Mouse (Mus musculus): ENCODE results near the gene Bmpr1b.

DNA sequence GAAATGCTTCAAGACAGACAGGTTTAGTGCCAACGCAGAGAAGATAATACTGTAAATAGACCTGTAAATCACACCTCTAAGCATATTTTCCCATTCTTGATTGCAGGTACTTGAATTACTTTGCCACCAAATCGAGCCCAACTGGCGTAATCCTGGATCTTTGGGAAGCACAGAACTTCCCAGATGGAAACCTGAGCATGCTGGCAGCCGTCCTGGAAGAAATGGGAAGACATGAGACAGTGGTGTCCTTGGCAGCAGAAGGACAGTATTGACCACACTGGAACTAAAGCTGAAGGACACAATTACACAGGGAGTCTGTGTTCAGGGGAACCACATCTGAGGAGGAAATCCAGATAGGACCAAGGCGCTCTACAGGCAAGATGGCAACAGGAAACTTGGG, 340.9 kb downstream of the Bmpr1b start:
- TF ChIP-seq EP300 (IDR thresholded peaks at IDR 0.05) (no peak), CTCF (IDR thresholded peaks at IDR 0.05) (no peak)

Measured in lung, postnatal 0 days (tissue).